In the genomic region with DNA sequence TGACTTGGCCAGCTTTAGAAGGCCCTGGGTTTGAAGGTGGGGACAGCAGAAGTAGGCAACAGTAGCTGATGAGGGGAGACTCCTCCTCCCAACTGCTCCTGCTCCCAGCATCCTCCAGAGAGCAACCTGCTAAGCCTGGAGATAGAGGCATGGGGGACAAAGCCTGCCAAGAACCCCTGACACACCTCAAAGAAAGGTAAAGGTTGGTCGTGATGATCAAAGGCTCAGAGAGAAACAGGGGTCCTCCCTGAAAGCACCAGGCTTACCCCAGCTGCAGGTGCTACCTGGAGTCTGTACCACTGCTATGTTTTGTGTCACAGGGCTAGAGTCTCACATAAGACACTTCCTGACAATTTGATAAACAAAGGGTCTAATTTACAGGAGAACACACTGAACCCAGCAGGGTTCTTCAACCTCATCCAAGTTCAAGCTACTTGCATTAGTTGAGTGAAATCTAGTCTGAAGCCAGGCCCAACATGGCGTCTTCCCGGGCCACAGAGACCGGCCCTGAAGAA, we compare ENCODE assay signal across 10 mouse cellular contexts. TPM values are rescaled to one million over a fixed set of nuclear protein-coding genes. Genes with fewer than 3 reads are reported as not detected.
"Had no signal": no experiment of that assay in that cellular context is flagged by ENCODE, and none has a peak within 500 bp of the region (broad histone marks: within the 10 kb centered on the region; RNA-seq: fewer than 3 reads in every experiment).

No protein-coding gene starts in this region.

- H3K27me3 ChIP-seq: limb, embryonic 15.5 days; midbrain, embryonic 15.5 days had no signal

- H3K9ac ChIP-seq: kidney, embryonic 15.5 days; limb, embryonic 15.5 days; liver, embryonic 12.5 days; lung, embryonic 14.5 days; midbrain, embryonic 15.5 days had no signal

- ATAC-seq: liver, embryonic 12.5 days; midbrain, embryonic 15.5 days had no signal

- H3K4me3 ChIP-seq: kidney, embryonic 15.5 days; left cerebral cortex, adult 2 months; limb, embryonic 15.5 days; liver, embryonic 12.5 days; megakaryocyte, embryonic 14.5 days; midbrain, embryonic 15.5 days had no signal

- H3K4me2 ChIP-seq: kidney, embryonic 15.5 days; limb, embryonic 15.5 days; liver, embryonic 12.5 days; lung, embryonic 14.5 days; midbrain, embryonic 11.5 days; midbrain, embryonic 15.5 days had no signal

- H3K36me3 ChIP-seq: kidney, embryonic 15.5 days; limb, embryonic 15.5 days; liver, embryonic 12.5 days; midbrain, embryonic 15.5 days had no signal

- H3K9me3 ChIP-seq: kidney, embryonic 15.5 days; limb, embryonic 15.5 days; liver, embryonic 12.5 days; midbrain, embryonic 15.5 days had no signal

- H3K4me1 ChIP-seq: limb, embryonic 15.5 days had no signal

- H3K27ac ChIP-seq: kidney, embryonic 15.5 days; left cerebral cortex, adult 2 months; limb, embryonic 15.5 days; liver, embryonic 12.5 days; midbrain, embryonic 15.5 days had no signal

RNA-seq across cellular contexts. Expression of a gene that starts 2.5 kb away (rescaled TPM):
- polyA plus RNA-seq: kidney, embryonic 15.5 days; limb, embryonic 11.5 days; limb, embryonic 15.5 days; liver, embryonic 12.5 days; liver, embryonic 16.5 days had no signal
